Mouse (Mus musculus): ENCODE measurements at regions not wholly inside any gene's neighbourhood (a gene's known extent, or its start where the extent isn't known, plus 50 kb on each side); places are given as distances from the start of the nearest gene placed in this dataset.

GRCm38 (mm10) chr8:90547276-90547675 lies 199.1 kb upstream of the Tox3 start:
- Histone ChIP-seq H3K27me3 (replicated peaks) (no peaks in the 10 kb centered on the region), H3K27ac (ENCODE audit: poor library complexity, severe bottlenecking) (no peak overlapping the region), H3K9ac (no peak overlapping the region), H3K4me3 (no peak overlapping the region), H3K36me3 (no peaks in the 10 kb centered on the region), H3K9me3 (replicated peaks) (no peaks in the 10 kb centered on the region), H3K4me1 (replicated peaks) (no peaks in the 10 kb centered on the region), H3K4me2 (no peak overlapping the region)
- 75% methylated on average over 3 of the region's 3 CpGs for WGBS
- no peak for ATAC-seq (ENCODE audit: insufficient number of reproducible peaks, low FRiP score)

GRCm38 (mm10) chr8:90542619-90543018 lies 194.5 kb upstream of the Tox3 start:
- H3K27ac ChIP-seq (ENCODE audit: poor library complexity, severe bottlenecking), result no peak overlapping the region
- 82% methylated on average over 8 of the region's 8 CpGs for WGBS
- no peaks in the 10 kb centered on the region for H3K27me3 ChIP-seq (replicated peaks)
- H3K9ac ChIP-seq, result no peak overlapping the region
- no peak overlapping the region for H3K4me2 ChIP-seq
- no peaks in the 10 kb centered on the region for H3K9me3 ChIP-seq (replicated peaks)
- no peaks in the 10 kb centered on the region for H3K4me1 ChIP-seq (replicated peaks)
- ATAC-seq (ENCODE audit: insufficient number of reproducible peaks, low FRiP score), result no peak
- H3K4me3 ChIP-seq, result no peak overlapping the region
- no peaks in the 10 kb centered on the region for H3K36me3 ChIP-seq

- Histone ChIP-seq H3K36me3 (no peaks in the 10 kb centered on the region), H3K27me3 (replicated peaks) (no peaks in the 10 kb centered on the region), H3K4me1 (replicated peaks) (no peaks in the 10 kb centered on the region), H3K27ac (ENCODE audit: poor library complexity, severe bottlenecking) (no peak overlapping the region), H3K9ac (no peak overlapping the region), H3K9me3 (replicated peaks) (no peaks in the 10 kb centered on the region), H3K4me2 (no peak overlapping the region), H3K4me3 (no peak overlapping the region)
- 85% methylated on average over 4 of the region's 4 CpGs for WGBS
- ATAC-seq (ENCODE audit: insufficient number of reproducible peaks, low FRiP score), result no peak
These were observed 188.1 kb upstream of the Tox3 start for GRCm38 (mm10) chr8:90536196-90536640.

- no peaks in the 10 kb centered on the region for H3K4me1 ChIP-seq (replicated peaks)
- H3K36me3 ChIP-seq, result no peaks in the 10 kb centered on the region
- no peak overlapping the region for H3K4me3 ChIP-seq
- ATAC-seq (ENCODE audit: insufficient number of reproducible peaks, low FRiP score), result no peak
- WGBS, result 73% methylated on average over 8 of the region's 8 CpGs
- H3K27ac ChIP-seq (ENCODE audit: poor library complexity, severe bottlenecking), result no peak overlapping the region
- H3K4me2 ChIP-seq, result no peak overlapping the region
- no peaks in the 10 kb centered on the region for H3K9me3 ChIP-seq (replicated peaks)
- no peaks in the 10 kb centered on the region for H3K27me3 ChIP-seq (replicated peaks)
- no peak overlapping the region for H3K9ac ChIP-seq
These were observed 187.5 kb upstream of the Tox3 start for GRCm38 (mm10) chr8:90535515-90536156.

GRCm38 (mm10) chr8:90521393-90521792 lies 173.2 kb upstream of the Tox3 start:
- Histone ChIP-seq H3K9ac (no peak overlapping the region), H3K9me3 (replicated peaks) (0 out of 2 replicates have a peak, but pooled peaks cover 5% of the 10 kb centered on the region), H3K36me3 (no peaks in the 10 kb centered on the region), H3K4me2 (no peak overlapping the region), H3K27ac (ENCODE audit: poor library complexity, severe bottlenecking) (no peak overlapping the region), H3K4me3 (no peak overlapping the region), H3K27me3 (replicated peaks) (no peaks in the 10 kb centered on the region), H3K4me1 (replicated peaks) (no peaks in the 10 kb centered on the region)
- WGBS, result 76% methylated on average over 8 of the region's 8 CpGs
- no peak for ATAC-seq (ENCODE audit: insufficient number of reproducible peaks, low FRiP score)

GRCm38 (mm10) chr8:90520186-90520585 lies 172.0 kb upstream of the Tox3 start:
- H3K9ac ChIP-seq, result no peak overlapping the region
- no peaks in the 10 kb centered on the region for H3K36me3 ChIP-seq
- no peak overlapping the region for H3K4me2 ChIP-seq
- no peak overlapping the region for H3K4me3 ChIP-seq
- no peak overlapping the region for H3K27ac ChIP-seq (ENCODE audit: poor library complexity, severe bottlenecking)
- H3K9me3 ChIP-seq (replicated peaks), result 0 out of 2 replicates have a peak, but pooled peaks cover 5% of the 10 kb centered on the region
- 35% methylated on average over 4 of the region's 4 CpGs for WGBS
- no peak for ATAC-seq (ENCODE audit: insufficient number of reproducible peaks, low FRiP score)
- H3K27me3 ChIP-seq (replicated peaks), result no peaks in the 10 kb centered on the region
- no peaks in the 10 kb centered on the region for H3K4me1 ChIP-seq (replicated peaks)

GRCm38 (mm10) chr8:90519567-90519966 lies 171.4 kb upstream of the Tox3 start:
- no peak overlapping the region for H3K4me2 ChIP-seq
- no peak overlapping the region for H3K27ac ChIP-seq (ENCODE audit: poor library complexity, severe bottlenecking)
- H3K4me1 ChIP-seq (replicated peaks), result no peaks in the 10 kb centered on the region
- H3K36me3 ChIP-seq, result no peaks in the 10 kb centered on the region
- H3K27me3 ChIP-seq (replicated peaks), result no peaks in the 10 kb centered on the region
- H3K4me3 ChIP-seq, result no peak overlapping the region
- no peak for ATAC-seq (ENCODE audit: insufficient number of reproducible peaks, low FRiP score)
- H3K9me3 ChIP-seq (replicated peaks), result 0 out of 2 replicates have a peak, but pooled peaks cover 5% of the 10 kb centered on the region
- WGBS, result 89% methylated on average over 6 of the region's 6 CpGs
- no peak overlapping the region for H3K9ac ChIP-seq

- H3K4me1 ChIP-seq (replicated peaks), result no peaks in the 10 kb centered on the region
- H3K27me3 ChIP-seq (replicated peaks), result no peaks in the 10 kb centered on the region
- no peaks in the 10 kb centered on the region for H3K9me3 ChIP-seq (replicated peaks)
- no peak overlapping the region for H3K9ac ChIP-seq
- WGBS, result 62% methylated on average over 3 of the region's 3 CpGs
- no peak for ATAC-seq (ENCODE audit: insufficient number of reproducible peaks, low FRiP score)
- no peak overlapping the region for H3K27ac ChIP-seq (ENCODE audit: poor library complexity, severe bottlenecking)
- no peaks in the 10 kb centered on the region for H3K36me3 ChIP-seq
- H3K4me2 ChIP-seq, result no peak overlapping the region
- no peak overlapping the region for H3K4me3 ChIP-seq
These were observed 166.0 kb upstream of the Tox3 start for GRCm38 (mm10) chr8:90514191-90514590.

- no peak overlapping the region for H3K4me3 ChIP-seq
- no peak overlapping the region for H3K4me2 ChIP-seq
- 87% methylated on average over 4 of the region's 4 CpGs for WGBS
- no peak overlapping the region for H3K27ac ChIP-seq (ENCODE audit: poor library complexity, severe bottlenecking)
- H3K4me1 ChIP-seq (replicated peaks), result no peaks in the 10 kb centered on the region
- H3K36me3 ChIP-seq, result no peaks in the 10 kb centered on the region
- no peak for ATAC-seq (ENCODE audit: insufficient number of reproducible peaks, low FRiP score)
- no peaks in the 10 kb centered on the region for H3K9me3 ChIP-seq (replicated peaks)
- no peak overlapping the region for H3K9ac ChIP-seq
- H3K27me3 ChIP-seq (replicated peaks), result no peaks in the 10 kb centered on the region
These were observed 165.5 kb upstream of the Tox3 start for GRCm38 (mm10) chr8:90513601-90514000.

GRCm38 (mm10) chr8:90513102-90513501 lies 165.0 kb upstream of the Tox3 start:
- 86% methylated on average over 8 of the region's 8 CpGs for WGBS
- no peak for ATAC-seq (ENCODE audit: insufficient number of reproducible peaks, low FRiP score)
- H3K4me2 ChIP-seq, result no peak overlapping the region
- no peaks in the 10 kb centered on the region for H3K4me1 ChIP-seq (replicated peaks)
- H3K27ac ChIP-seq (ENCODE audit: poor library complexity, severe bottlenecking), result no peak overlapping the region
- no peak overlapping the region for H3K4me3 ChIP-seq
- H3K9ac ChIP-seq, result no peak overlapping the region
- no peaks in the 10 kb centered on the region for H3K27me3 ChIP-seq (replicated peaks)
- H3K36me3 ChIP-seq, result no peaks in the 10 kb centered on the region
- no peaks in the 10 kb centered on the region for H3K9me3 ChIP-seq (replicated peaks)

- Histone ChIP-seq H3K9ac (no peak overlapping the region), H3K27me3 (replicated peaks) (no peaks in the 10 kb centered on the region), H3K9me3 (replicated peaks) (no peaks in the 10 kb centered on the region), H3K4me2 (no peak overlapping the region), H3K36me3 (no peaks in the 10 kb centered on the region), H3K27ac (ENCODE audit: poor library complexity, severe bottlenecking) (no peak overlapping the region), H3K4me3 (no peak overlapping the region), H3K4me1 (replicated peaks) (no peaks in the 10 kb centered on the region)
- no peak for ATAC-seq (ENCODE audit: insufficient number of reproducible peaks, low FRiP score)
- 58% methylated on average over 2 of the region's 2 CpGs for WGBS
These were observed 164.5 kb upstream of the Tox3 start for GRCm38 (mm10) chr8:90512594-90512993.

- Histone ChIP-seq H3K9ac (no peak overlapping the region), H3K27me3 (replicated peaks) (no peaks in the 10 kb centered on the region), H3K9me3 (replicated peaks) (peaks cover 3% of the 10 kb centered on the region; the same call in 1 of the 2 replicates), H3K4me3 (no peak overlapping the region), H3K36me3 (no peaks in the 10 kb centered on the region), H3K4me2 (no peak overlapping the region), H3K4me1 (replicated peaks) (peaks cover 15% of the 10 kb centered on the region), H3K27ac (ENCODE audit: poor library complexity, severe bottlenecking) (no peak overlapping the region)
- 72% methylated on average over 5 of the region's 5 CpGs for WGBS
- no peak for ATAC-seq (ENCODE audit: insufficient number of reproducible peaks, low FRiP score)
These were observed 156.4 kb upstream of the Tox3 start for GRCm38 (mm10) chr8:90504521-90504920.

Data from heart, embryonic 12.5 days (tissue).